Mouse (Mus musculus): ENCODE data around the gene Rtl10. TPM values are rescaled to one million over a fixed set of nuclear protein-coding genes. Genes with fewer than 3 reads are reported as not detected.

The Rtl10 gene
- polyA plus RNA-seq, 1 experiment from 2014 or later: 1.7 TPM

DNA sequence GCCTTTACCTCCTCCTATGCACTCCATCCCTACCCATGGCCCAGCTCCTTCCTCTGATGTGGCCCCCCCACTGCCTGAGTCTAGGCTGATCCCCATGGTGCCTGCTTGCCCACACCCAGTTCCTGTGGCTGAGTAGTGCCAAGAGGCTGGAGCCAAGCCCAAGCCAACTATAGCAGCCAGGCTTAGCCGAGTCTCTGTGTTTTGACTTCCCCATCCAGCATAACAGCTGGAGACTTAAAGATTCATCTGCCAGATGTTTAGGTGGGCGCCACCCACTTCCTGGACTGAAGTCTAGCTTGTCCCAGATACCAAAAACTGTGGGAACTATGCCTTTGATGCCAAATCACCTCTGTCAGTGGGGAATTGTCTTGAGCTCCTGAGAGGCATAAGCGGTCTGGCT is 34.4 kb upstream of the Rtl10 start:
- 74% methylated on average over 3 of the region's 3 CpGs for WGBS
- Histone ChIP-seq H3K27me3 (replicated peaks) (peaks cover 9% of the 10 kb centered on the region; the same call in 1 of the 2 replicates), H3K9ac (no peak overlapping the region)

DNA sequence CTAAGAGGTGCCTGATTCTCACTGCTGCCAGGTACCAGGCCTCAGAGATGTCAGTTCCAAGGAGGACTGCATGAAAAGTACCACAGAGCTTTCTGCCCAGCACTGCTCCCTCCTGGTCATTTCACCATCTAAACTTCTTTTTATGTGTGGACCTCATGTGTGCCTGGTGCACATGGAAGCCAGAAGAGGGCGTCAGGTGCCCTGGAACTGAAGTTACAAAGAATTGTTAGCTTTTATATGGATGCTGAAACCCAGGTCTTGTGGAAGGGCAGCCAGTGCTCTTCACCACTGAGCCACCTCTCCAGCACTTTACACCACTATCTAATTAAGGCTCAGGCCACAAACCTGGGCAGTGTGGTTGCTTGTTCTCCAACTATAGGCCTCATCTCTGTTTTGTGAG is 27.9 kb upstream of the Rtl10 start:
- Histone ChIP-seq H3K36me3 (peaks cover 7% of the 10 kb centered on the region; the same call in 1 of the 2 replicates), H3K4me2 (replicated peaks) (no peak overlapping the region), H3K9me3 (no peaks in the 10 kb centered on the region), H3K4me1 (0 out of 2 replicates have a peak, but pooled peaks cover 4% of the 10 kb centered on the region), H3K27me3 (replicated peaks) (no peaks in the 10 kb centered on the region), H3K4me3 (no peak overlapping the region), H3K27ac (no peak overlapping the region), H3K9ac (no peak overlapping the region)
- WGBS: 48% methylated on average over 1 of the region's 1 CpGs
- no peak for ATAC-seq (ENCODE audit: low FRiP score, low read depth)

More for the DNA sequence above, 34.4 kb upstream of the Rtl10 start:
- ATAC-seq (ENCODE audit: low FRiP score, low read depth): no peak
- H3K36me3 ChIP-seq: peaks cover 3% of the 10 kb centered on the region; the same call in 1 of the 2 replicates
- H3K27ac ChIP-seq: no peak overlapping the region
- no peak overlapping the region for H3K4me3 ChIP-seq
- no peak overlapping the region for H3K4me2 ChIP-seq (replicated peaks)
- H3K9me3 ChIP-seq: no peaks in the 10 kb centered on the region
- H3K4me1 ChIP-seq: peaks cover 10% of the 10 kb centered on the region

DNA sequence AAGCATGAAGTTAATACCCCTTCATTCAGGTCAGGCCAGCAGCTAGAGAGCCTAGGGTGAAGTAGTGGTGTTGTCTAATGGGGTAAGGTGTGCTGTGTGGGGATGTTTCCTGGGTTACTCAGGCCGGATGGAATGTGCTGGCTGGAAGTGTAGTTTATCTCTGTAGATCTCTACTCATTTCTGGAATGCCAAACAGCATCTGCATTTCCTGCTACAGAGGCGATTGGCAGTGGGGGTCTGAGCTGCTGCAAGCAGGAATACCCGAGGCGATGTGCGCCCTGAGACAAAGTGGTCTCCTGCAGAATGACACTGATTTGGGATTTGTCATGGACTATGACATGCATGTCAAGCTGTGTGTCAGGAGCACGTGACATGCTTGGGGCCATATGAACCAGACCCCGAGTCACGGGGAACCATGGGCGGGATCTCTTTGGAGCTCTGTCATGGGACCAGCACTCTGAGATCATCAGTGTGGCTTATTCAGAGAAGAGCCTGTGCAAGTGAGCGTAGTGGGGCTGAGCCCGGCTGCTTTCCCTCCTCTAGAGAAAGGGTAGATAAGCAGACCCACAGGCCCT is 27.2 kb upstream of the Rtl10 start:
- WGBS: 85% methylated on average over 11 of the region's 11 CpGs
- no peak overlapping the region for H3K4me2 ChIP-seq (replicated peaks)
- peaks cover 7% of the 10 kb centered on the region; the same call in 1 of the 2 replicates for H3K36me3 ChIP-seq
- no peak overlapping the region for H3K9ac ChIP-seq
- H3K27ac ChIP-seq: no peak overlapping the region
- no peaks in the 10 kb centered on the region for H3K9me3 ChIP-seq
- 0 out of 2 replicates have a peak, but pooled peaks cover 4% of the 10 kb centered on the region for H3K4me1 ChIP-seq
- no peak overlapping the region for H3K4me3 ChIP-seq
- no peaks in the 10 kb centered on the region for H3K27me3 ChIP-seq (replicated peaks)
- no peak for ATAC-seq (ENCODE audit: low FRiP score, low read depth)

DNA sequence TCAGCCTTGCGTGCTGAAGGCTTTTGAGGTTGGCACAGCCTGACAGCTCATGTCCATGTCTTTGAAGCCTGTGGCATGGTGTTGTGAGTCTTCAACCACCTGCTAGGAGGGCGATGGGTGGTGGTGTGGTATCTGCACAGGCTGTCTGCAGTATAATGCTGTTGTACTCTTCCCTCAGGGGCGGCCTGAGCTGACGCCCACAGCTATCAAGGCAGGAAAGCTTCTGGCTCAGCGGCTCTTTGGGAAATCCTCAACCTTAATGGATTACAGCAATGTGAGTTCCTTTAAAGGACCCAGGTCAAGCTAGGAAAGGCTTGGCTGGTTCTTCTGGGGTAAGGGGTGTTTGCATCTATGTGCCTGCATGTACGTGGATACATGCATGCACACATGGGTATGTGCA is 26.7 kb upstream of the Rtl10 start:
- WGBS: 85% methylated on average over 6 of the region's 6 CpGs
- H3K9ac ChIP-seq: no peak overlapping the region
- 0 out of 2 replicates have a peak, but pooled peaks cover 4% of the 10 kb centered on the region for H3K4me1 ChIP-seq
- H3K4me2 ChIP-seq (replicated peaks): no peak overlapping the region
- no peak for ATAC-seq (ENCODE audit: low FRiP score, low read depth)
- H3K4me3 ChIP-seq: no peak overlapping the region
- H3K27me3 ChIP-seq (replicated peaks): no peaks in the 10 kb centered on the region
- H3K27ac ChIP-seq: no peak overlapping the region
- no peaks in the 10 kb centered on the region for H3K9me3 ChIP-seq
- H3K36me3 ChIP-seq: peaks cover 7% of the 10 kb centered on the region; the same call in 1 of the 2 replicates

DNA sequence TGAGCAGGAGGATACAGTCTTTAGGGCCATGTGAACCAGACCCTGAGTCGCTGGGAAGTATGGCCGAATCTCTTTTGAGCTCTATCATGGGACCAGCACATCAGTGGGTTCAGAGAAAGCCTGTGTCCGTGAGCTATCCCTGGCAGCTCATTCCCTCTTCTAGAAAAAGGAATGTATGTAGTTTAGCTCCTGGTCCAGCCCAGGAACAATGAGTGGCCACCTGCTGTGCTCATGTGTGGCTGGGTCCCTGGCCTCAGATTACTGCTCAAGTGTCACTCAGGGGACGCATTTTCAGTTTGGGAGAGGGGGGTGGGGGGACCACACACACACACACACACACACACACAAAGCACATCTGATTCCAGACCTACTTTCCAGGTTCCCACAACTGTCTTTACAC is 26.3 kb upstream of the Rtl10 start:
- H3K4me1 ChIP-seq: 0 out of 2 replicates have a peak, but pooled peaks cover 4% of the 10 kb centered on the region
- H3K9ac ChIP-seq: no peak overlapping the region
- H3K27ac ChIP-seq: no peak overlapping the region
- 65% methylated on average over 4 of the region's 4 CpGs for WGBS
- no peaks in the 10 kb centered on the region for H3K9me3 ChIP-seq
- H3K4me2 ChIP-seq (replicated peaks): no peak overlapping the region
- H3K4me3 ChIP-seq: no peak overlapping the region
- peaks cover 7% of the 10 kb centered on the region for H3K36me3 ChIP-seq
- no peaks in the 10 kb centered on the region for H3K27me3 ChIP-seq (replicated peaks)
- ATAC-seq (ENCODE audit: low FRiP score, low read depth): no peak

DNA sequence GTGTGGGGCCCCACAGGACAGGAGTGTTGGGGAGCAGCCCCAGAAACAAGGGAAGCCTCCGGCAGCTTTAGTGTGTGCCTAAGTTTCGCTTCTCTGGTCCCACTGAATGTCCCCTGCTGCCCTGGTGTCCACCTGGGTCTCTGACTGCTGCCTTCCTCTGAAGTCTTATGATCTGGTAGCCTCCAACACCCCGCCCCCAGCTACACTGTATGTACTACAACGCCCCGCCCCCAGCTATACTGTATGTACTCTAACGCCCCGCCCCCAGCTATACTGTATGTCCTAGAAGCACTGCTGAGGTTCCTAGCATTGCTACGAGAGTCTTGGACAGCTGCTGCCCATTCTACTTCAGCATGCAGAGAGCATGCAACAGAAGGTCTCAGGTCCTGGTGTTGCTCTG is 25.7 kb upstream of the Rtl10 start:
- whole genome bisulfite sequencing: 94% methylated on average over 8 of the region's 8 CpGs

DNA sequence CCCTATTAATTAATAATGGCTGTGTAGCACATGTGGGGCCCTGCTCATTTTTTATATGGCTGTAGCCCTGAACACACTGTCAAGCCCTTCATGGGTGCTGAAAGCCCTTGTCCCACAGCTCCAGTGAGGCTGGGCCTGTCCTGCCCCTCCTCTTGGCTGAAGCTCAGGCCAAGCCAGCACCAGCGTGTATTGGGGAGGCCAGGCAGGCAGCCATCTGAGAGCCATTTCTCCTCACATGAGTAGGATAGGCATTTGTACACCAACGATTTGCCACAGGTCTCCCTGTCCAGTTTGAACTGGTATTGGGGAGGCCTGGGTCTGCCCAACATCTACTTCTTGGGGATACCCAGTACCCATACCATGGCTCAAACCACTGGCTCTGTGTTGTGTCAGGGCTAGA is 24.7 kb upstream of the Rtl10 start:
- WGBS: 76% methylated on average over 2 of the region's 2 CpGs
- Histone ChIP-seq H3K4me1 (0 out of 2 replicates have a peak, but pooled peaks cover 4% of the 10 kb centered on the region), H3K9ac (no peak overlapping the region), H3K27ac (no peak overlapping the region), H3K36me3 (peaks cover 11% of the 10 kb centered on the region), H3K4me3 (no peak overlapping the region), H3K9me3 (no peaks in the 10 kb centered on the region), H3K27me3 (replicated peaks) (no peaks in the 10 kb centered on the region), H3K4me2 (replicated peaks) (no peak overlapping the region)
- ATAC-seq (ENCODE audit: low FRiP score, low read depth): no peak

More for the DNA sequence above, 25.7 kb upstream of the Rtl10 start:
- H3K9me3 ChIP-seq: no peaks in the 10 kb centered on the region
- H3K9ac ChIP-seq: no peak overlapping the region
- no peaks in the 10 kb centered on the region for H3K27me3 ChIP-seq (replicated peaks)
- H3K4me3 ChIP-seq: no peak overlapping the region
- H3K27ac ChIP-seq: no peak overlapping the region
- peaks cover 12% of the 10 kb centered on the region for H3K36me3 ChIP-seq
- no peak overlapping the region for H3K4me2 ChIP-seq (replicated peaks)
- H3K4me1 ChIP-seq: 0 out of 2 replicates have a peak, but pooled peaks cover 4% of the 10 kb centered on the region
- no peak for ATAC-seq (ENCODE audit: low FRiP score, low read depth)

DNA sequence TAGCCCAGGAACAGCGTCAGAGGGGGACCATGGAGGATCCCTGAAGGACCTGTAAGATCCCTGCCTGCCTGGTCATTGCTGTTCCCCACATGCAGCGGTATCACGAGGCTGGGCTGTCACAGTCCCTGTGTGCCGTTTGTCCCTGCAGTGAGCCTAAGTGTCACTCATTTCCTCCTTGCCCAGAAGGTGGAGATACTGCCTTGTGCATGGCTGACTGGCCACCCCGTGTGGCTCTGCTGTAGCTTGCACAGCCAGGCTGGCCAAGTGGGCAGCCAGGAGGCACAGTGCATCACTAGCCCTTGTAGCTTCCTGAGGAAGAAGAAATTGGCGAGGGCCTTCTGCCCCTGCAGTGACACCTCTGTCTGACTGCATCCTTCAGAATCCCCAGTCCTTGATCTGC is 20.7 kb upstream of the Rtl10 start:
- Histone ChIP-seq H3K27ac (no peak overlapping the region), H3K4me2 (replicated peaks) (no peak overlapping the region), H3K27me3 (replicated peaks) (no peaks in the 10 kb centered on the region), H3K4me3 (no peak overlapping the region), H3K4me1 (no peaks in the 10 kb centered on the region), H3K9me3 (no peaks in the 10 kb centered on the region), H3K9ac (no peak overlapping the region), H3K36me3 (peaks cover 8% of the 10 kb centered on the region; the same call in 1 of the 2 replicates)
- ATAC-seq (ENCODE audit: low FRiP score, low read depth): no peak
- WGBS: 75% methylated on average over 6 of the region's 6 CpGs

DNA sequence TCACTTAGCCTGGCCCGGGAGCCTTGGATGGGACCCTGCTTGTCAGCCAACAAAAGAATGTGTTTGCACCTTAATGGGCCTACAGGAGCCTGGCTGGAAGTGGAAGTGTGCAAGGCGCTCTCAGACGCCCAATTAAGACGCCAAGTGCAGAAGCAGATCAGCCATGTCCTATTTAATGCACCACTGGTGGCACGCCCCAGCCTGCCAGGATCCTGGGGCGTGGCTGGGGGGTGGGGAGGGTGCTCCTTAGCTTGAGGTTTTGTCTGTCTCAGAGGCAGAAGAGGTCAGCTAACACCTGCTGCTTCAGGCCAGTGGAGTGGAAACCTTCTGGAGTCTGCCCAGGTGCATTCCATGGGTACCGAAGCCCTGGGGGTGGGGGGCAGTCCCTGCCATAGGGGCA is 19.0 kb upstream of the Rtl10 start:
- Histone ChIP-seq H3K4me1 (peaks cover 5% of the 10 kb centered on the region), H3K36me3 (peaks cover 8% of the 10 kb centered on the region; the same call in 1 of the 2 replicates), H3K27ac (no peak overlapping the region), H3K9ac (no peak overlapping the region), H3K9me3 (no peaks in the 10 kb centered on the region), H3K27me3 (replicated peaks) (no peaks in the 10 kb centered on the region), H3K4me2 (replicated peaks) (no peak overlapping the region), H3K4me3 (no peak overlapping the region)
- WGBS: 50% methylated on average over 7 of the region's 7 CpGs
- no peak for ATAC-seq (ENCODE audit: low FRiP score, low read depth)

DNA sequence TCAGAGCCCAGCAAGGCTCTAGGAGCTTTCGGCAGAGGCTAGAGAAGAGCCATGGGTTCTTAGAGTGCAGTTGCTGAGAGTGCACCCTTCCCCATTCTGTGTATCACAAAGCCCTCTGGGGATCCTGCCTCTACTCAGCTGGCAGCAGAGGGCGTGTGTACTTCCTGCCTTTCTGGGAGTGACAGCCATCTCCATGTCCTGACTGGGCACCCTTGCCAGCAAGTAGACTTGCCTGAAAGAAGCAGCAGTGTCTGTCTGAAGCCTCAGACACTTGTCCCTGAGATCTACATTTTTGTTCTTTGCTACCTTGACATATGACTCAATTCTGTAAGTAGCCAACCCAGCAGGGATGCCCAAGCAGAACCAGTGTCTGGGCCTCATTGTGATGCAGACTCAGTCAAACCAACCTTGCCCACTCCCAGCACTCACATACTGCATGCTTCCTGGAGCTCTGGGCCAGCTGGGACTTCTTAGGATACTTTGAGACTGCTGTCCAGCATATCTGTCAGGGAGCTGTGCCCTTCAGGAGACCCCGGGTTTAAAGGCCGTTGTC is 17.7 kb upstream of the Rtl10 start:
- Histone ChIP-seq H3K27me3 (replicated peaks) (no peaks in the 10 kb centered on the region), H3K4me2 (replicated peaks) (no peak overlapping the region), H3K9ac (no peak overlapping the region), H3K27ac (no peak overlapping the region), H3K4me3 (no peak overlapping the region), H3K36me3 (peaks cover 8% of the 10 kb centered on the region; the same call in 1 of the 2 replicates), H3K4me1 (peaks cover 11% of the 10 kb centered on the region), H3K9me3 (no peaks in the 10 kb centered on the region)
- WGBS: 69% methylated on average over 4 of the region's 4 CpGs
- ATAC-seq (ENCODE audit: low FRiP score, low read depth): no peak

DNA sequence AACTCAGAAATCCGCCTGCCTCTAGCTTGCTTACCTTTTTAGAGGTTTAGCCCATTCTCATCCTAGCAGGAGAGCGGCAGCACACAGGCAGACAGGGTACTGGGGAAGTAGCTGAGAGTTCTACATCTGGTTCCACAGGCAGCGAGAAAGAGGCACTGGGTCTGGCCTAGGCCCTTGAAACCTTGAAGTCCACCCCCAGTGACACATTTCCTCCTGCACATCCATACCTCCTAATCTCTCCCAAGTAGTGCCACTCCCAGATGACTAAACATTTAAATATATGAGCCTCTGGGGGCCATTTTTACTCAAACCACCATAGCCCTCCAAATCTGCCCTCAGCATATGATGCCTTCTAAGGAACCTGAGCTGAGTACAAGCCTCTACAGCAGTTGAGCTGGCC is 16.3 kb upstream of the Rtl10 start:
- Histone ChIP-seq H3K4me3 (no peak overlapping the region), H3K27ac (no peak overlapping the region), H3K4me1 (peaks cover 11% of the 10 kb centered on the region), H3K9me3 (no peaks in the 10 kb centered on the region), H3K9ac (no peak overlapping the region), H3K27me3 (replicated peaks) (no peaks in the 10 kb centered on the region), H3K36me3 (peaks cover 8% of the 10 kb centered on the region; the same call in 1 of the 2 replicates), H3K4me2 (replicated peaks) (no peak overlapping the region)
- WGBS: 96% methylated on average over 3 of the region's 3 CpGs
- no peak for ATAC-seq (ENCODE audit: low FRiP score, low read depth)

DNA sequence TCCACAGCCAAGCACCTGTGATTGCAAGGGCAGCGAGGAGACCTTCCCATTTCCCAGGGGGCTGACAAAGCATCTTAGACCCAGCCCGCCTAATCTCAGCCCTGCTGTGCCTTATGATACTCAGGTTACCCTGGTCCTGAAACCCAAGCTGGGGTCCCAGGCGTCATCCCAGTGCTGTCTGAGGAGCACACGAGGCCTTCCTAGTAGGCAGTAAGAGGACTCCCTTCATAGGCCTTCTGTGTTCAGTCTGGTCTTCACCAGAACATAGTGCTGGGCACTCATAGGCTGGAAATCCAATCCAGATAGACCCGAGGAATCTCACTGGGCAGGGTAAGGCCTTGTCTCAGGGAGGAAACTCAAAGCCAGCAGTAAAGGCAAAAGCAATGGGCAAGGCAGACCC is 14.9 kb upstream of the Rtl10 start:
- no peak overlapping the region for H3K4me2 ChIP-seq (replicated peaks)
- no peak overlapping the region for H3K9ac ChIP-seq
- H3K4me3 ChIP-seq: no peak overlapping the region
- WGBS: 63% methylated on average over 5 of the region's 5 CpGs
- H3K27ac ChIP-seq: no peak overlapping the region
- H3K4me1 ChIP-seq: peaks cover 11% of the 10 kb centered on the region
- H3K27me3 ChIP-seq (replicated peaks): no peaks in the 10 kb centered on the region
- no peak for ATAC-seq (ENCODE audit: low FRiP score, low read depth)
- 0 out of 2 replicates have a peak, but pooled peaks cover 3% of the 10 kb centered on the region for H3K36me3 ChIP-seq
- no peaks in the 10 kb centered on the region for H3K9me3 ChIP-seq

DNA sequence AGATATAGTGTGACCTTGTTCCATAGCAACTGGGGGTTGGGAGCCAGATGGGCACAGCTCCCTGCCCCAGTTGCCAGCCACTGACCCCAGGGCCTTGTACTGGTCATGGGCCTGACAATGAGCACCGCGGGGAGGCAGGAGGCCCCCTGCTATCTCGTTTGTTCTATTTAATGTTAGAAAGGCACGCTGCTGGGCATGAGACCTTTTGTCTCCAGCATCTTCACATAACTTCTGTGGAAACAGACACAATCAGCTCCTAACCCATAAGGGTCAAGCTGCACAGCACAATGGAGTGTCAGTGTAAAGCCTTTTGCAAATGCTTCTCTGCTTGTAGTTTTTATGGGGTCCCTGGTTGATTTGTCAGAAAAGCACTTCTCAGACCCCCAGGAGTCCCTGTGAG is 14.3 kb upstream of the Rtl10 start:
- no peak overlapping the region for H3K27ac ChIP-seq
- ATAC-seq (ENCODE audit: low FRiP score, low read depth): 0 out of 2 replicates have a peak, but pooled peaks have one; percentile 4

More for the DNA sequence above, 14.3 kb upstream of the Rtl10 start:
- Histone ChIP-seq H3K9me3 (no peaks in the 10 kb centered on the region), H3K4me3 (no peak overlapping the region), H3K36me3 (no peaks in the 10 kb centered on the region), H3K4me2 (replicated peaks) (no peak overlapping the region), H3K9ac (no peak overlapping the region), H3K4me1 (peaks cover 11% of the 10 kb centered on the region), H3K27me3 (replicated peaks) (no peaks in the 10 kb centered on the region)
- WGBS: 12% methylated on average over 4 of the region's 4 CpGs
